Mouse (Mus musculus) G1E (cell line): ENCODE measurements around the gene H3f3b.

Experiments used
- CTCF ChIP-seq: IDR thresholded peaks from 2 replicates; pipeline ENCODE4 v1.5.1; 2012; ENCODE audit warnings: low read depth, low read length, inconsistent platforms, mixed read lengths
- GATA1 ChIP-seq: IDR thresholded peaks from 2 replicates; pipeline ENCODE4 v1.6.1; 2012; ENCODE audit warnings: borderline replicate concordance, low read length, inconsistent platforms, mixed read lengths

- no peak for TF ChIP-seq GATA1
- no peak for TF ChIP-seq CTCF
Observed at GRCm38 (mm10) chr11:115995256-115995655, 32.5 kb downstream of the H3f3b start.
